ENCODE assay signal across 10 mouse cellular contexts in genomic region chr9:40269880-40270279, GRCm38 (mm10). TPM values are rescaled to one million over a fixed set of nuclear protein-coding genes. Genes with fewer than 3 reads are reported as not detected.
A peak's percentile ranks its signal among the peaks of the same experiment; 100 is the strongest.
DNase-seq lines count a peak whose midpoint lies in the region; ATAC-seq lines count a peak whose summit lies in the region.
"Had no signal": no experiment of that assay in that cellular context is flagged by ENCODE, and none has a peak within 500 bp of the region (broad histone marks: within the 10 kb centered on the region; RNA-seq: fewer than 3 reads in every experiment).

No protein-coding gene starts in this region.

- H3K9ac ChIP-seq in kidney, embryonic 15.5 days, result no peak overlapping the region
- peak overlapping the region; percentile 32; the same call in 1 of the 2 replicates for H3K9ac ChIP-seq in hindbrain, embryonic 11.5 days (ENCODE audit: low read depth, low read length)
- H3K9ac ChIP-seq in midbrain, embryonic 15.5 days, result peak overlapping the region; percentile 83

- WGBS in kidney, embryonic 15.5 days, result 24% methylated on average over 8 of the region's 8 CpGs
- WGBS in hindbrain, embryonic 11.5 days, result 24% methylated on average over 8 of the region's 8 CpGs
- WGBS in midbrain, embryonic 15.5 days, result 10% methylated on average over 8 of the region's 8 CpGs

- no peaks in the 10 kb centered on the region for H3K36me3 ChIP-seq in kidney, embryonic 15.5 days
- no peaks in the 10 kb centered on the region for H3K36me3 ChIP-seq in hindbrain, embryonic 11.5 days (ENCODE audit: control insufficient read depth, insufficient read depth, low read length)
- H3K36me3 ChIP-seq in midbrain, embryonic 15.5 days (replicated peaks), result no peaks in the 10 kb centered on the region

- H3K4me1 ChIP-seq in kidney, embryonic 15.5 days, result peaks cover 19% of the 10 kb centered on the region
- 0 out of 2 replicates have a peak, but pooled peaks cover 4% of the 10 kb centered on the region for H3K4me1 ChIP-seq in hindbrain, embryonic 11.5 days (replicated peaks; ENCODE audit: control insufficient read depth, insufficient read depth, low read length)
- H3K4me1 ChIP-seq in midbrain, embryonic 15.5 days, result peaks cover 40% of the 10 kb centered on the region

- no peak for DNase-seq in kidney, adult 11 months
- DNase-seq in hindbrain, embryonic 11.5 days (ENCODE audit: low spot score), result no peak
- DNase-seq in cerebellum, adult 11-12 months, result no peak
- DNase-seq in ovary, adult 18-20 months (ENCODE audit: low spot score), result no peak
- DNase-seq in gastrocnemius, postnatal 10 days, result no peak
- DNase-seq: cerebellum, adult 9-10 months had no signal

- H3K27me3 ChIP-seq in kidney, embryonic 15.5 days, result peaks cover 34% of the 10 kb centered on the region
- no peaks in the 10 kb centered on the region; the same call in 1 of the 2 replicates for H3K27me3 ChIP-seq in hindbrain, embryonic 11.5 days (ENCODE audit: control insufficient read depth, insufficient read depth, low read length)
- H3K27me3 ChIP-seq in midbrain, embryonic 15.5 days (replicated peaks), result no peaks in the 10 kb centered on the region

- H3K4me3 ChIP-seq in kidney, embryonic 15.5 days (replicated peaks), result peak overlapping the region; percentile 31
- H3K4me3 ChIP-seq in hindbrain, embryonic 11.5 days (ENCODE audit: low read depth, low read length), result peak overlapping the region; percentile 43
- peak overlapping the region; percentile 69 for H3K4me3 ChIP-seq in midbrain, embryonic 15.5 days

- no peaks in the 10 kb centered on the region for H3K9me3 ChIP-seq in kidney, embryonic 15.5 days (replicated peaks)
- no peaks in the 10 kb centered on the region for H3K9me3 ChIP-seq in hindbrain, embryonic 11.5 days (ENCODE audit: control insufficient read depth, low read length)
- H3K9me3 ChIP-seq in midbrain, embryonic 15.5 days, result no peaks in the 10 kb centered on the region
- H3K9me3 ChIP-seq: megakaryocyte, embryonic 14.5 days had no signal

- no peak overlapping the region for H3K27ac ChIP-seq in kidney, embryonic 15.5 days
- H3K27ac ChIP-seq in hindbrain, embryonic 11.5 days (ENCODE audit: low read depth, low read length), result peak overlapping the region; percentile 24; the same call in 1 of the 2 replicates
- peak overlapping the region; percentile 79 for H3K27ac ChIP-seq in midbrain, embryonic 15.5 days

- H3K4me2 ChIP-seq in kidney, embryonic 15.5 days, result peak overlapping the region; percentile 62
- H3K4me2 ChIP-seq in hindbrain, embryonic 11.5 days (replicated peaks; ENCODE audit: low read depth, low read length), result peak overlapping the region; percentile 74
- peak overlapping the region; percentile 66 for H3K4me2 ChIP-seq in midbrain, embryonic 15.5 days

- no peak for ATAC-seq in kidney, embryonic 15.5 days (replicated peaks; ENCODE audit: low FRiP score)
- ATAC-seq in common myeloid progenitor, adult 5-6 weeks (replicated peaks; ENCODE audit: low read depth, poor library complexity, severe bottlenecking), result peak; percentile 17
- ATAC-seq in hindbrain, embryonic 11.5 days (ENCODE audit: low FRiP score), result peak; percentile 7; the same call in 1 of the 2 replicates
- peak; percentile 6 for ATAC-seq in midbrain, embryonic 15.5 days (replicated peaks)

RNA-seq across cellular contexts. Expression of gene Scn3b, which starts 0.9 kb away (rescaled TPM):
- 3.1 and 7.2 TPM in 2 replicates for polyA plus RNA-seq in kidney, embryonic 15.5 days (2015; fragmentation: Nextera tagmentation; extraction: Ambion mirVana)
- 0.37 and 0.44 TPM in 2 replicates for total RNA-seq in common myeloid progenitor, adult 5-6 weeks (2017)
- 22.5 and 23.5 TPM in 2 replicates for polyA plus RNA-seq in hindbrain, embryonic 11.5 days (2014; fragmentation: Nextera tagmentation; extraction: Ambion mirVana)
- polyA plus RNA-seq in midbrain, embryonic 15.5 days (2015; fragmentation: Nextera tagmentation; extraction: Ambion mirVana), result 156 and 169 TPM in 2 replicates
- total RNA-seq in gastrocnemius, postnatal 10 days (2021), result 1 to 10 TPM; 8.2 to 8.9 TPM
